Mouse (Mus musculus): Measurements from ENCODE around the gene Ggnbp2.

DNA sequence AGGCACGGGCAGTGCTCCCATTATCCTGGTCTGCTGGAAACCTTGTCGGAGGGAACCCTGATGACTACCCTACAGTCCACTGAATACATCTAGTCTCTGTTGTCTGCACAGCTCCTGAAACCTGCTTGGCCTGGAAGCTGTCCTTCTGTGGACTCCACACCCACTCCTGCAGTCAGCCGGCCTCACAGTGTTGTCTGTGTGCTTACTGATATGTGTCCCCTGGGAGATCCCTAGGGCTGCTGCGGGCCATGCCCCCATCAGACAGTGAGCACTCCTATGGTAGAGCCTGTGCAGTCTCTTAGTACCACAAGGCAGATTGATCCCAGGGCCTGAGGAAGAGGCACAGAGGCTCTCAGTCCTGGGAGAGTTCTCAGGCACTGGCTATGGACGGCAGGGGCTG lies 48.1 kb downstream of the Ggnbp2 start:
- TF ChIP-seq FLI1 (IDR thresholded peaks at IDR 0.05; ENCODE audit: low read length): no peak
- no peak for TF ChIP-seq GATA1 (IDR thresholded peaks at IDR 0.05; ENCODE audit: borderline replicate concordance, low read length)
